Mouse (Mus musculus) kidney, postnatal 0 days (tissue): ENCODE data around the gene Rnf11. TPM values are rescaled to one million over a fixed set of nuclear protein-coding genes. Genes with fewer than 3 reads are reported as not detected.

Experiments used
- ATAC-seq: fragments of 200-750 bp; cut with Nextera tagmentation; replicated peaks from 2 replicates; pipeline ENCODE4 v1.8.0; 2017; ENCODE audit warnings: low read depth, moderate number of reproducible peaks, moderate TSS enrichment, moderate library complexity; ENCODE audit not compliant: low FRiP score
- DNase-seq: peaks from one replicate; pipeline ENCODE4 v3.0.0-alpha.2; 2016; ENCODE audit warnings: low spot score
- H3K27ac ChIP-seq: fragments of 300-500 bp; sonication (generic); 2 replicates; pipeline ENCODE4 v1.5.1; 2014; ENCODE audit warnings: mild to moderate bottlenecking
- H3K27me3 ChIP-seq: fragments of 300-500 bp; sonication (generic); 2 replicates; pipeline ENCODE4 v1.6.1; 2014; ENCODE audit warnings: low read length, mixed read lengths; ENCODE audit not compliant: insufficient read depth
- H3K36me3 ChIP-seq: fragments of 300-500 bp; sonication (generic); 2 replicates; pipeline ENCODE4 v1.6.1; 2014; ENCODE audit warnings: low read length, mixed read lengths; ENCODE audit not compliant: insufficient read depth
- H3K4me1 ChIP-seq: fragments of 300-500 bp; sonication (generic); replicated peaks from 2 replicates; pipeline ENCODE4 v1.6.1; 2014; ENCODE audit warnings: antibody characterized with exemption, low read length, mixed read lengths; ENCODE audit not compliant: insufficient read depth
- H3K4me2 ChIP-seq: fragments of 300-500 bp; sonication (generic); 2 replicates; pipeline ENCODE4 v1.6.1; 2014; ENCODE audit warnings: mild to moderate bottlenecking, low read length, moderate library complexity, mixed read lengths
- H3K4me3 ChIP-seq: fragments of 300-500 bp; sonication (generic); replicated peaks from 2 replicates; pipeline ENCODE4 v1.5.1; 2014; ENCODE audit warnings: low read depth, low read length
- H3K9ac ChIP-seq: fragments of 300-500 bp; sonication (generic); 2 replicates; pipeline ENCODE4 v1.6.1; 2014; ENCODE audit warnings: low read depth, low read length
- H3K9me3 ChIP-seq: fragments of 300-500 bp; sonication (generic); replicated peaks from 2 replicates; pipeline ENCODE4 v1.6.1; 2016; ENCODE audit warnings: low read length, inconsistent platforms, mixed read lengths
- CTCF ChIP-seq: IDR thresholded peaks from 2 replicates; pipeline ENCODE4 v1.5.1; 2016; ENCODE audit warnings: antibody characterized with exemption, low read depth, mild to moderate bottlenecking, moderate library complexity
- WGBS: fragments of 180-500 bp; shearing (Covaris S2); extraction: QIAGEN DNeasy Blood & Tissue Kit; methylation state at CpG from one replicate; pipeline ENCODE4 v1.1.7; 2014; 5-methylcytosine and 5-hydroxymethylcytosine counted together
- polyA plus RNA-seq: library from polyadenylated mRNA; unstranded; fragments of >200 nt; fragmentation: Nextera tagmentation; extraction: Ambion mirVana; gene quantifications from 2 replicates; pipeline ENCODE4 v1.2.1, GENCODE M21; 2015

The Rnf11 gene
- polyA plus RNA-seq, 1 experiment from 2014 or later, result 57.5 TPM

DNA sequence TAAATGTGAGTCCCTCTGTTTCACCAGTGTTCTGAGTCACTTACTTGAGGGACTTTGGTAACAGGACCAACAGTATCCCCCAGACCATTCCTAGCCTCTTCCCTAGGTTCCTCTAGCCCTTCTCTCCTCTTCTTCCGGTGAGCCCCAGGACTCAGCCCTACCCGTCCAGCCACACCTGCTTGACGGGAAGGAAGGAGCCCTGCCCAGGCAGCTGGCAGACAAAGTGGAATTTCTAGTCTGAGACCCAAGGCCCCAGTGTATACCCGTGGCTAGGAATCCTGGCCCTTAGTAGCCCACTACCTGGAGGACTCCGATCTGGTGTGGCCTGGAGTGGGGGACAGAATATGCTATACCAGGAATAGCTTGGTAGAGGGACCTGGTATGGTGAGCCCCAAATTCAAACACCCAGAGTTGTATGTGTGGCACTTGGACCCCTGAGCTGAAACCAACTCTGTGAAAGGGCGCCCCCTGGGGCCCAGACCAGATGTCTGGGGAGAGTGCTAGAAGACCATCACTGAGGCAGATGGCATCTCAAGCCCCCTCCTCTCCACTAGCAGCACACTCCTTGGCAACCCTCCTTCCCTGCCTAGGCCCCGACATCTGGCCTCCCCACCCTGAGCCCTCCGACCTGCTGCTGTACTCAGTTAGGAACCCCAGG, 64.3 kb downstream of the Rnf11 start:
- Histone ChIP-seq H3K9me3 (no peaks in the 10 kb centered on the region), H3K4me1 (no peaks in the 10 kb centered on the region), H3K9ac (no peak overlapping the region), H3K27me3 (no peaks in the 10 kb centered on the region), H3K27ac (no peak overlapping the region), H3K4me2 (no peak overlapping the region), H3K36me3 (no peaks in the 10 kb centered on the region), H3K4me3 (no peak overlapping the region)
- peak; percentile 45; the same call in 1 of the 2 replicates for TF ChIP-seq CTCF
- no peak for DNase-seq
- 0 out of 2 replicates have a peak, but pooled peaks have one; percentile 18 for ATAC-seq
- WGBS, result 73% methylated on average over 8 of the region's 8 CpGs

DNA sequence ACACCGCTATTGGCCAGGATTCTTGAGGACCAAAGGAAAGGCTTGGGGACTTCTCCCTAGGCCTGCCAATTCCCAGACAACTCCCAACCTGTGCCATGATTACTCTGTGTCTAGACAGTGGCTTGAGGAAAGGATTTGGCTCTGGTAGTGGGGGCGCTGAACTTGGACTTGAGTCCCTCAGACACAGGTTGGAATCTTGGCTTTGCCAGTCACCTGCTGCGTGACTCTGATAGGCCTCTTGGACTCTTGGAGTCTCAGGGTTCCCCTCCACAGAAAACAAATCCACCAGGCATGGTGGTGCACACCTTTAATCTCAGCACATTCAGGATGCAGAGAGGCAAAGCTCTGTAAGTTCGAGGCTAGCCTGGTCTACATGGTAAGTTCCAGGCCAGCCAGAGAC, 65.0 kb downstream of the Rnf11 start:
- no peak for TF ChIP-seq CTCF
- Histone ChIP-seq H3K27me3 (no peaks in the 10 kb centered on the region), H3K4me1 (no peaks in the 10 kb centered on the region), H3K4me2 (no peak overlapping the region), H3K4me3 (no peak overlapping the region), H3K36me3 (no peaks in the 10 kb centered on the region), H3K9me3 (no peaks in the 10 kb centered on the region), H3K9ac (no peak overlapping the region), H3K27ac (no peak overlapping the region; the same call in 1 of the 2 replicates)
- DNase-seq (no peak), ATAC-seq (no peak)
- 81% methylated on average over 4 of the region's 4 CpGs for WGBS

DNA sequence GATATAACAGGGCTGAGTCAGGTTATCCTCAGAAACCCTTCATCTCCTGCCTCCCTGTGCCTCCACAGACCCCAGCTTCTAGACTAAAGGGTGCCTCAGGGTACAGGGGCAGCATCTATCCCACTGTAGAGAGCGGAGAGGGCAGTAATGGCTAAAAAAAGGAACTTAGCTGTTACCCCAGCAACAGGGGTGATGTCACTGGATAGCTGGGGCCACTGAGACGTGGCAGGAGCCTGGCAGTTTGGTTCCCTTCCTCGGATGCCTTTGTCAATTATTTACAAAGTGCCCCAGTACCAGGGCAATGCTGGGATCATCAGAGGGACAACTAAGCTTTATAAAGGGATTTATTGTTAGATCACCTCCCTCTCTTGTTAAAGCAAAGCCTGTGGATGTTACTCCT, 65.5 kb downstream of the Rnf11 start:
- TF ChIP-seq CTCF, result no peak
- Histone ChIP-seq H3K36me3 (no peaks in the 10 kb centered on the region), H3K4me2 (no peak overlapping the region), H3K4me3 (no peak overlapping the region), H3K9ac (no peak overlapping the region), H3K27ac (no peak overlapping the region; the same call in 1 of the 2 replicates), H3K27me3 (no peaks in the 10 kb centered on the region), H3K9me3 (no peaks in the 10 kb centered on the region), H3K4me1 (no peaks in the 10 kb centered on the region)
- ATAC-seq (peak; percentile 73), DNase-seq (peak; percentile 54)
- WGBS, result 14% methylated on average over 3 of the region's 3 CpGs

DNA sequence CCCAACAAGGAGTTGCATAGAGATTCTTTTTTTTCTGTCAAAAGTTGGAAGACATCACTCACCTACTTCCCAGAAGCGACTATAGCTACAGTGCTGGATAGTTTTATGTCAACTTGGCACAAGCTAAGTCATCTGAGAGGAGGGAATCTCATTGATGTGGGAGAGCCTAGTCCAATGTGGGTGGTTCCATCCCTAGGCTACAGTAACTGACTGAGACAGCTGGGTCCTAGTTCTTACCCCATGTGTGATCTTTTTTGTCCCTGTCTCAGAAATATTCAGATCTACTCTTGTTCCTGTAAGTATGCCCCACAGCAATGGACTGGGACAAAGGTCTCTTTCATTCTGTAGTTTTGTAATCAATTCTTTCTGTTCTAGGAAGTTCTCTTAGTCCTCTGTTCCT, 66.5 kb downstream of the Rnf11 start:
- no peaks in the 10 kb centered on the region for H3K27me3 ChIP-seq
- H3K4me2 ChIP-seq, result no peak overlapping the region
- no peak for DNase-seq
- WGBS, result 73% methylated on average over 1 of the region's 1 CpGs
- H3K4me3 ChIP-seq, result no peak overlapping the region
- H3K36me3 ChIP-seq, result no peaks in the 10 kb centered on the region
- H3K9ac ChIP-seq, result no peak overlapping the region
- no peaks in the 10 kb centered on the region for H3K9me3 ChIP-seq
- no peak for TF ChIP-seq CTCF
- H3K27ac ChIP-seq, result no peak overlapping the region
- no peak for ATAC-seq
- no peaks in the 10 kb centered on the region for H3K4me1 ChIP-seq

DNA sequence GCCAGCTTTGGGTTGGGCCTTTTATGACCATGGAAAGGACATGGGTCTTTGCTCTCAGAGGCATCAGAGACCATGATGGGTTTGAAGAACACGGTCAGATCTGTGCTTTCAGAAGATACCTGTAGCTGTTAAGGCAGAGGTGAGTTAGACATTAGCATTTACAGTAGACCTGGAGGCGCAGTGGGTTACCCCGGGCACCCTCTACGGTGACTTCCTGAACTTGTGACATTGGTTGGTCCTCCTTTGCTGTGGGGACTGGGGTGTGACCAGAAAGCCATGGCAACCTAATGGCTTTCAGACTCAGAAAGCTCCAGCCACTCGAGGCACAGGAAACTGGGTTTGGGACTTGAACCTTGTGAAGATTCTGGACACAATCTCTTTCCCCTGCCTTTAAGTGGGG, 72.3 kb downstream of the Rnf11 start:
- Histone ChIP-seq H3K27me3 (no peaks in the 10 kb centered on the region), H3K4me1 (no peaks in the 10 kb centered on the region), H3K9me3 (no peaks in the 10 kb centered on the region), H3K4me3 (no peak overlapping the region), H3K27ac (no peak overlapping the region), H3K9ac (no peak overlapping the region), H3K36me3 (no peaks in the 10 kb centered on the region), H3K4me2 (no peak overlapping the region)
- ATAC-seq, result no peak
- 88% methylated on average over 5 of the region's 5 CpGs for WGBS
- DNase-seq, result no peak
- TF ChIP-seq CTCF, result no peak

DNA sequence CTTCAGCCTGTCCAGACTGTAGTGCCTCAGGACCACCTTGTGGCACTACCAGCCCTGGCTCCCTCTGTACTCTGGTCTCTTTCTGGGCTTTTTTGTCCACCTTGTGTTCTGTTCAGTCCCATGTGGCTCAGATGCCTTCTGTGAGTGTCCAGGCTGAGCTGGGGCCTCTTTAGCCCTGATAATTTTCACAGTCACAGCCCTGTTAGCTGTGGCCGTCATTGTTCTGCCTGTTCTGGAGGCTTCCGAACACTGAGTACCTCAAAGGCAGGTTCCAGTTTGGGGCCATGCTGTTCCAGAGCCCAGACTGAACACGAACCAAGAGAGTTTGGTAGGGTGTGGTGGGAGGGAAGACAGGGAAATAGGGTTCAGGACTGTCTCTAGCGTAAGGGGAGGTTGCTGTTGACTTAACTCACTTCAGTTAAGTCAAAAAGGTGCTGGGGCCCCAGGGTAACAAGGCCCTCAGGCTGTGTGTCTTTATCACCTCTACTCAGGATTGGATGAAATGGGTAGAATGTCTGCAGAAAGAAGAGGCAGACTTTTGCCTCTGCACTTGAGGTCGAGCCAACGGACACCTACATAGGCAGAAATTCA, 73.1 kb downstream of the Rnf11 start:
- Histone ChIP-seq H3K4me1 (no peaks in the 10 kb centered on the region), H3K36me3 (no peaks in the 10 kb centered on the region), H3K9me3 (no peaks in the 10 kb centered on the region), H3K27me3 (no peaks in the 10 kb centered on the region), H3K27ac (no peak overlapping the region), H3K4me3 (no peak overlapping the region), H3K4me2 (no peak overlapping the region), H3K9ac (no peak overlapping the region)
- TF ChIP-seq CTCF, result no peak
- no peak for ATAC-seq
- DNase-seq, result no peak
- 85% methylated on average over 6 of the region's 6 CpGs for WGBS
